Mouse (Mus musculus) ES-Bruce4 (cell line): ENCODE measurements at regions not wholly inside any gene's neighbourhood (a gene's known extent, or its start where the extent isn't known, plus 50 kb on each side); places are given as distances from the start of the nearest gene placed in this dataset.

Experiments
- H3K27ac ChIP-seq: 2 replicates; pipeline ENCODE4 v1.5.1; 2012; ENCODE audit warnings: low read length, inconsistent platforms; ENCODE audit not compliant: insufficient read depth
- H3K27me3 ChIP-seq: 2 replicates; pipeline ENCODE4 v1.6.1; 2012; ENCODE audit warnings: mild to moderate bottlenecking, low read length, inconsistent platforms; ENCODE audit not compliant: control insufficient read depth, poor library complexity, insufficient read depth, severe bottlenecking
- H3K36me3 ChIP-seq: 2 replicates; pipeline ENCODE4 v1.6.1; 2012; ENCODE audit warnings: inconsistent platforms, mild to moderate bottlenecking, low read length, moderate library complexity; ENCODE audit not compliant: control insufficient read depth, poor library complexity, insufficient read depth, severe bottlenecking
- H3K4me1 ChIP-seq: one replicate; pipeline ENCODE4 v1.8.1; 2011; ENCODE audit warnings: low read length; ENCODE audit not compliant: control insufficient read depth, insufficient read depth
- H3K4me3 ChIP-seq: 2 replicates; pipeline ENCODE4 v1.5.1; 2011; ENCODE audit warnings: low read depth, mild to moderate bottlenecking, low read length
- H3K9ac ChIP-seq: 2 replicates; pipeline ENCODE4 v1.6.1; 2012; ENCODE audit warnings: low read depth, mild to moderate bottlenecking, inconsistent platforms; ENCODE audit not compliant: poor library complexity, severe bottlenecking
- H3K9me3 ChIP-seq: replicated peaks from 2 replicates; pipeline ENCODE4 v1.6.1; 2012; ENCODE audit warnings: mild to moderate bottlenecking, low read length, inconsistent platforms; ENCODE audit not compliant: control insufficient read depth, poor library complexity, insufficient read depth, severe bottlenecking
- CTCF ChIP-seq: IDR thresholded peaks from one replicate; pipeline ENCODE4 v1.8.1; 2011; ENCODE audit warnings: low read depth, low read length
- EP300 ChIP-seq: IDR thresholded peaks from 2 replicates; pipeline ENCODE4 v1.6.1; 2011; ENCODE audit warnings: low read depth, low read length; ENCODE audit not compliant: insufficient read depth
- POLR2A ChIP-seq: IDR thresholded peaks from one replicate; pipeline ENCODE4 v1.8.1; 2011; ENCODE audit warnings: low read length; ENCODE audit not compliant: insufficient read depth

DNA sequence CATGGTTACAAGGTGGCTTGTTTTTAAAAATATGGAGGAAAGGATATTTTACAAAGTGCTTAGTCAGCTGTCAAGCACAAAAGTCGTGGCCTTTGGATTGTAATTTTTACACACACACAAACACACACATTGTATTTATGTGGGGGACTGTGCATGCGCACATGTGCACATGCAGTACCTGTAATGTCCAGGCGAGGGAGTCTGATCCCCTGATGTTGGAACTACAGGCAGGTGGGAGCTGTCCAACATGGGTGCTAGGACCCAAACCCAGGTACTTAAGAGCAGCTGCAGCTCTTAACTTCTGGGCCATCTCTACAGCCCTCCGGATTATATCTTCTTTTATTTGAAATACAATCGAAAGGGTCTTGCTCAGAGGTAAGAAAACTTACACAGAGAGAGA is 524.7 kb upstream of the 3110018I06Rik start:
- Histone ChIP-seq H3K4me3 (no peak overlapping the region), H3K9me3 (no peaks in the 10 kb centered on the region), H3K27me3 (no peaks in the 10 kb centered on the region), H3K9ac (no peak overlapping the region), H3K4me1 (no peaks in the 10 kb centered on the region), H3K27ac (no peak overlapping the region), H3K36me3 (no peaks in the 10 kb centered on the region)
- TF ChIP-seq EP300, result no peak
- peak; percentile 84 for TF ChIP-seq CTCF
- no peak for TF ChIP-seq POLR2A

DNA sequence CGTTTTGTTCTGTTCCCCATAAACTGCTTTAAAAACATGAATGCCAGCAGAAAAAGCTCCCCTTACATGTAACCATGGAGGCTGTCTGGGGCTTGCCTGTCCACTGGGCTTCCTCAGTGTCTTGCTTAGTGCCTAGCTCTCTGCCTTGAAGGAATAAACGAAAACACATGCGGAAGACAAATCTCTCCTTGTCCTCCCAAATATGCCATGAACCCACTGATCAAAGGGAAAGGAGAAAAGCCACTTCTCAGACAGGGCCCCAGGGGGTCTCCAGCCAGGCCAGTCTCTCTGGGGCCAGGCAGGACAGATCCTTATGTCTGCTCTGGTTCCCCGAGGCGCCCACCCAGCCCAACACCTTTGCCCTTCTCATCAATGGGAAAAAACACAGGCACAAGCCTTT is 518.6 kb upstream of the 3110018I06Rik start:
- H3K36me3 ChIP-seq, result no peaks in the 10 kb centered on the region
- H3K4me1 ChIP-seq, result no peaks in the 10 kb centered on the region
- TF ChIP-seq POLR2A (no peak), CTCF (no peak), EP300 (no peak)
- no peaks in the 10 kb centered on the region for H3K9me3 ChIP-seq
- no peak overlapping the region for H3K27ac ChIP-seq
- no peak overlapping the region for H3K9ac ChIP-seq
- H3K4me3 ChIP-seq, result no peak overlapping the region
- H3K27me3 ChIP-seq, result no peaks in the 10 kb centered on the region

DNA sequence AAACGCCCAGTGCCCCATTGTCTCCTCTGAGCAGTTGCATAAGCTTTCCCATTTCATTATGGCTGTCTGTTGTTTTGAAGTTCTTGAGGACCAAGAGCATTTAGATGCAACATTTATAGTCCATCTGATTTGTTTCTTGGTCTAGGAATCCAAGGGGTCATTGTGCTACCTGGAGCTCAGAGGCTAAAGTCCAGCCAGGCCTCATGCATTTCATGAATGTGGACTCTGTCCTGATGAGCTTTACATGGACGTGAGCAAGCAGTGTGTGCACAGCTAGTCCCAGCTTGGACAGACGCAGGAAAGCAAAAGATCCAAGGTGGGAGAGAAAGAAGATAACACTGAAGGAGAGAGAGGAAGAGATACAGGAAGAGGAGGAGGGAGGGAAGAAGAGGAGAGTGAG is 496.0 kb upstream of the 3110018I06Rik start:
- Histone ChIP-seq H3K9ac (no peak overlapping the region), H3K4me3 (no peak overlapping the region), H3K36me3 (no peaks in the 10 kb centered on the region), H3K27ac (no peak overlapping the region), H3K9me3 (no peaks in the 10 kb centered on the region; the same call in 1 of the 2 replicates), H3K4me1 (no peaks in the 10 kb centered on the region), H3K27me3 (no peaks in the 10 kb centered on the region)
- no peak for TF ChIP-seq EP300
- TF ChIP-seq CTCF, result no peak
- no peak for TF ChIP-seq POLR2A

DNA sequence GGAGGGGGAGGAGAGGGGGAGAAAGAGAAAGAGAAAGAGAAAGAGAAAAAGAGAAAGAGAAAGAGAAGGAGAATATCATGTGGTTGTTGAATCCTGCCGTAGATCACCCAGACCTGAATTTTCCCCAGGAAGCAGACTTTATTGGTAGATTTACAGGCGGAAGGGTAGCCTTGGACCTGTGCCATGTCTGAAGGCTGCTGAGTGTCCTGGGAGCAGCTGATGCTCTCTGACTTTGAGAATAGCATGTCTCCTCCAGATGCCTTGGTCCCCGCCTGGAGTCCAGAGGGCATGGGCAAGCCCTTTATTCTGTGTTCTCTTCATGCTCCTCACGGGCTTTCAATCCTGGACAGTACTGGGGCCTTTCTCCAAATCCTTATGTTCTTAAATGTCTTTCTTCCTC is 495.4 kb upstream of the 3110018I06Rik start:
- H3K4me1 ChIP-seq, result no peaks in the 10 kb centered on the region
- TF ChIP-seq EP300 (no peak), POLR2A (no peak), CTCF (no peak)
- no peak overlapping the region for H3K27ac ChIP-seq
- H3K4me3 ChIP-seq, result no peak overlapping the region
- no peaks in the 10 kb centered on the region for H3K27me3 ChIP-seq
- H3K9ac ChIP-seq, result no peak overlapping the region
- no peaks in the 10 kb centered on the region for H3K36me3 ChIP-seq
- no peaks in the 10 kb centered on the region; the same call in 1 of the 2 replicates for H3K9me3 ChIP-seq

DNA sequence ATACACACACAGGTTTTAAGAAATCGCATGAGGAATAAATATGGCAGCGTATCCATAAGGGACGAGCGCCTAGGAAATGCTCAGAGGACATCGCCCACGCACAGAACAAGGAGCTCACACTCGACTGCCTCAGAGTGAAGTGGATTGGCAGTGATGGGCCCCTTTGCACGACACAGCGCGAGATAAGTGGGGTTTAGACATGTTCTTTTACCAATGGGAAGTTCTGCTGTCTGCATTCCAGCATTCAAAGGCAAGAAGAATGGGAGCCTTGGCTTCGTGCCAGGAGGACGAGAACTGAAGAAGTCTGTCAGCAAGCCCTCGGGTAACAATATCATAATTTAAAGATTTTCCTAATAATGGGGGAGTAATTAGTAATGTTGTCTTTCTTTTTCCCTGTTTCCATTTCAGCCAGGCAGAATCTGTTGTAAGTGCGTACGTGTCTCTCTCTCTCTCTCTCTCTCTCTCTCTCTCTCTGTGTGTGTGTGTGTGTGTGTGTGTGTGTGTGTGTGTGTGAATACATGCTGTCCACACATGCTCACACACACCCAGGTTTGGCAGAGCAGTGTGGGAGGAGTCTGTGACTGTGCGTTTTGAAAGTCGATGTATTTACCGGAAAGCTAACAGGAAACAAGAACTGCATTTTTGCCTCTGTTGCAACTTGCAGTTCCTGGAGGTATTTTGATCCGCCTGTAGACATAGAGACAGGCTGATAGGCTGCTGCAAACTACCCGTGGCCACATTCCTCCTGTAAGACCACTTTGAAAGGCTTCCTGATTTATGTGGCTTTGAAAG is 477.2 kb upstream of the 3110018I06Rik start:
- H3K4me3 ChIP-seq, result no peak overlapping the region
- no peaks in the 10 kb centered on the region for H3K27me3 ChIP-seq
- no peak overlapping the region for H3K27ac ChIP-seq
- H3K9me3 ChIP-seq, result no peaks in the 10 kb centered on the region
- TF ChIP-seq CTCF, result no peak
- TF ChIP-seq EP300, result no peak
- no peak for TF ChIP-seq POLR2A
- no peaks in the 10 kb centered on the region for H3K36me3 ChIP-seq
- H3K9ac ChIP-seq, result no peak overlapping the region
- no peaks in the 10 kb centered on the region for H3K4me1 ChIP-seq

DNA sequence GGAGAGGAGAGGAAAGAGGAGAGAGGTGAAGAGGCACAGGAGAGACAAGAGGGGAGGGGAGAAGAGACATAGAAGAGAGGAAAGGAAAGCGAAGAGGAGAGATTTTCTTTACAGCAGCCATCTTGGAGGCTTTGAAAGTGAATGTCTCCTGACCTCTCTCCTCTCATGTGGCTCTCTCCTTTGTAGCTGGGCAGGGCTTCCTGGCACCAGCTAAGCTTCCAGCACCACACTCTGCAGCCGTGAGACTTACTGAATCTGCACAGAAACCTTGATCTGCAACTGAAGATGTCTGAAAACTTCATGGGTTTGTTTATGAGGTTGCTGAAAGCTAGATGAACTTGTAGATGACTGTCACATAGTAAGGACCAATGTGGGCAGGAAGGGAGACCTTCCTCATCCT is 471.6 kb upstream of the 3110018I06Rik start:
- no peaks in the 10 kb centered on the region for H3K27me3 ChIP-seq
- TF ChIP-seq POLR2A (no peak), EP300 (no peak), CTCF (no peak)
- H3K9ac ChIP-seq, result no peak overlapping the region
- no peaks in the 10 kb centered on the region for H3K9me3 ChIP-seq
- H3K4me1 ChIP-seq, result no peaks in the 10 kb centered on the region
- H3K27ac ChIP-seq, result no peak overlapping the region
- H3K4me3 ChIP-seq, result no peak overlapping the region
- H3K36me3 ChIP-seq, result no peaks in the 10 kb centered on the region
